Mouse (Mus musculus): ENCODE data around the gene Gdf11.

The Gdf11 gene

GRCm38 (mm10) chr10:128919966-128920365, 28.4 kb upstream of the Gdf11 start:
- no peak for DNase-seq (ENCODE audit: low spot score in 2 of 2)

- DNase-seq (ENCODE audit: low spot score in 2 of 2) = no peak
These were observed 27.7 kb upstream of the Gdf11 start for GRCm38 (mm10) chr10:128919203-128919631.

- DNase-seq (ENCODE audit: low spot score in 2 of 2) = no peak
These were observed 26.7 kb upstream of the Gdf11 start for GRCm38 (mm10) chr10:128918246-128918645.

DNA sequence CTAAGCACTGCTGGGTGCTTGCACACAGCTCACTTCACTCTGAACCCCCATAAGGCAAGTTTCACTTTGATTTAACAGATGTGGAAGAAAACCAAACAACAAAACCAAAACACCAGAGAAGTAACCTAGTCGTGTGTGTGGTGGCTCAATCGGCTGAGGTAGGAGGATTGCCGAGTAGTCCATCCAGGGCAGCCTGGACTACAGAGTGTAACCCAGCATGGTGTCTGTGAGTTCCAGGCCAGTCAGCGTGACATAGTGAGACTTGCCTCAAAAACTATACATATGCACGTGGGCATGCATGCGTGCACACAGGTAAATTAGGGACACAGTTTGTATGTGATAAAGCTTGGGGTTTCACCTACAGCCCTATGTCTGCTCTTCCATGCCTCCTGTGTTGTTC, 25.9 kb upstream of the Gdf11 start:
- DNase-seq (ENCODE audit: low spot score in 2 of 2) = no peak

DNA sequence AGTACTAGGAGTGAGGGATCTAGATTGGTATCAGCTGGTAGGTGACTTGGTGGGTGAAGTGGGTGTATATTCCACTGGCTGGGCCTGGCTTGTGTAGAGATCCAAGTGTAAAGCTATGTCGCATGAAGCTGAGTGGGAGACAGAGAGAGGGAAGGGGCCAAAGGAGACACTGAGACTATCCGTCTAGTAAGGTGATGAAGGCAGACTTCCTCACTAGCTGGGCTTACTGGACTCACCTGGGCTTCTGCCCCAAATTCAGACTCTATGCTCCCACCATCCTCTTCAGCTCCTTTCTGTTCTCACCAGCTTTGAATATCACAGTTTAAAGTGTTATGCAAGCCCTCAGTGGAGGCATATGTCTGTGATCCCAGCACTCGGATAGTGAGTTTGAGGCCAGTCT, 25.1 kb upstream of the Gdf11 start:
- DNase-seq (ENCODE audit: low spot score in 2 of 2) = no peak

DNA sequence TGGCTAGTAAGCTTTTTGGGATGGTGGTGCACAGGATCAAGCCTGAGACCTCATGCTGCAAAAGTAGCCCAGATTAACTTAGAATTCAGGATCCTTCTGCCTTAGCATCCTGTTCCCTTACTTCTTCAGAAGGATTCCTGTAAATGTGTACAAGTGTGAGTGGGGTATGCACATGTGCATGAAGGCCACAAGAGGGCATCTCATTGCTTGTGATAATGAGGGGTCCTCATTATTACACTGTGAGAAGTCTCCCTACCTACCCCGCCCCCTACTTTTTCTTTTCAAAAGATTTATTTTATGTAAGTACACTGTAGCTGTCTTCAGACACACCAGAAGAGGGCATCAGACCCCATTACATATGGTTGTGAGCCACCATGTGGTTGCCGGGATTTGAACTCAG, 24.0 kb upstream of the Gdf11 start:
- no peak for DNase-seq (ENCODE audit: low spot score in 2 of 2)

DNA sequence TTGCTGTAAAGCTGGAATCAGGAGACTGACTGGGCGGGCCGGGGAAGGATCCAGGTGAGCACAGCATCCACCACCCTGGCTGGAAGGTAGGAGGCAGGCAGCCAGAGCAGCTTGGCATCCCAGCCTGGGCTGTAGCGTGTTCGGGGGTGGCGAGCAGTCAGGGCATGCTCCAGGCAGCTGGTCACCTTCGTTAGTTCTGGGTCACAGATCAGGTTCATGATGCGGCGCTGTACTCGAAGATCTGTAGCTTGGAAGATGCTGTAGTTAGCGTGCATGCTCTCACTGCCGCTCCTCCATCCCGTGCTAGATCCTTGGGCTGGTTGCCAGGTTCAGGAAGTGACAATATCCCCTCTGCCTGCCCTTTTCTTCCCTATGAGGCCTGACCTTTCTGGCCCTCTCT, 22.2 kb upstream of the Gdf11 start:
- no peak for DNase-seq (ENCODE audit: low spot score in 2 of 2)

DNA sequence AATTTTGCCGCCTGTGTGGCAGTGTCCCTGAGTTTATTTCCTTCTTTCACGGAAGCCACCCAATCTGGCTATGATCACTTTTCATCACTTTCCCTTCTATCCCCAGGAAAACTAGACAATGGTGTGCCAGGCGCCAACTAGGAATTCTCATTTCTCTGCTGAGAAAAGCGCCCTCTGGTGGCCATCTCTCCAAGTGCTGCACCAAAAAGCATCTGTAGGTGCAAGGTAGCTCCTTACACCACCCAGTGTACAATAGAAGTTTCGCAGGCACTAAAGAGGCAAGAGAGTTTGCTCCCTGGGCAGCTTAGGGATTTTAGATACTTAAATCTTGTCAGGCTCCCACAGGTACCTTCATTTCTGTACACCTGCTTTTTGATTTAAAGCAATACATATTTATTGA, 21.7 kb upstream of the Gdf11 start:
- peak; percentile 56 to 78 for DNase-seq (ENCODE audit: low spot score in 2 of 2)

DNA sequence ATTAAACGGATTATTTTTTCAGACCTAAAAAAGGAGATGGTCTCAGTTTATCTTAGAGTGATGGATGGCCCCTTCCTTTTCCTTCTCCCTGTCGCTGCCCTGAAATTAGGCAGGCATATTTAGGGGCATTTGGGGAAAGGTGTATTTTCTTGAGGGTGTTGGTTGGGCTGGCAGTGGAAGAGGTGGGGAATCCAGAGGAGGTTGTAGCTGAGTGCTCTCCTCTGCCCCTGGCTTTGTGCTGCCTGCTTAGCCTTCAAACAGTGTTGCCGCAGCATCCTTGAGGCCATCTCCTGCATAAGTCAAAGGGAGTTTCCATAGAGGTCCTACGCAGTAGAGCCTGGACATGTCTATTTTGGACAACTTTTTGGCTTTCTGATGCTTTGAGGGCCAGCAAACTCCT, 21.3 kb upstream of the Gdf11 start:
- DNase-seq (ENCODE audit: low spot score in 2 of 2) = no peak

DNA sequence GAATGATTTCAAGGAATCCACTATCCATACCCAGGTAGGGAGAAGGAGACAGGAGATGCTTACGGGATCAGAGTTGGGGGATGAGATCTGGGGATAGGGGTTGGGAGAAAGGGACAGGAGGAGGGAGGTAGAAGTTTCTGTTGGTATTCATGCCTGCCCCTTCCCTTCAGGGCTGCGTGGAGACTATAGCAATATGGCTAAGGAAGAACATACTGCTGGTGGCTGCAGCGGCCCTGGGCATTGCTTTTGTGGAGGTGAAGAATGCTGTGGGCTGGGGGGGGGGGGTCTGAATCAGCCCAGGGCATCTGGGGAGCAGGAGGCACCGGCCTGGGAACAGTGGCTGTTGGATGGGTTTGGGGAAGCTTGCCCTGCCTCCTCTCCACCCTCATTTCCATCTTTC, 20.8 kb upstream of the Gdf11 start:
- DNase-seq (ENCODE audit: low spot score in 2 of 2) = no peak

DNA sequence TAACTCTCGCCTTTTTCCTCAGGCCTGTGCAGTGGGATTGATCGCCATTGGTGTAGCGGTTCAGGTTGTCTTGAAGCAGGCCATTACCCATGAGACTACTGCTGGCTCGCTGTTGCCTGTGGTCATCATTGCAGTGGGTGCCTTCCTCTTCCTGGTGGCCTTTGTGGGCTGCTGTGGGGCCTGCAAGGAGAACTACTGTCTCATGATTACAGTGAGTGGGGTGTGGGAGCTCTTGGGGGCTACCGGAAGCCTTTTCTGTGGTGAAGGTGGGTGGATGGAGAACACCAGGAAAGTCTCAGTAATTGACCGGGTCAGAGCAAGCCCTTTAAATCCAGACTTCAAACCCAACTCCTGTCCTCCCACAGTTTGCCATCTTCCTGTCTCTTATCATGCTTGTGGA, 19.9 kb upstream of the Gdf11 start:
- no peak for DNase-seq (ENCODE audit: low spot score in 2 of 2)

- no peak for DNase-seq (ENCODE audit: low spot score in 2 of 2)
These were observed 18.7 kb upstream of the Gdf11 start for GRCm38 (mm10) chr10:128910066-128910841.

DNA sequence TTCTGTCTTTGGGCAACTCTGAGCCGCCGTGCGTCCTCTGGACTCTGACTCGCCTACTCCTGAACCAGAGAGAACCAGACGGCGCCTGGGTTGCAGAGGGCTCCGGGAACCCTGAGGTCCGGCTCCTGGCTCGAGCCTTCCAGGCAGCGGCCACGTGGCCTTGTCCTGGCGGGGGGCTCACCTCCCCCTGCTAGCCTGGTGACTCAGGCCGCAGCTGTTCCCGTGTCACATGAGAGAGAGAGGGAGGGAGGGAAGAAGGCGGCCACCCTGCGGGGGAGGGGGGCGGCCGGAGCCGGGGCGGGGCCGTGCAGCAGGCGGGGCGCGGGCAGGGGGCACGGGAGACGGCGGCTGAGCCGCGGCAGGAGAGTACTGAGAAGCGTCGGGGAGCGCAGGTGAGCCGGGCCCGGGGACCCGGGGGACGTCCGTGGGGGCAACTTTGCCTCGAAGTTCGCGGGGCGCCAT, 18.1 kb upstream of the Gdf11 start:
- DNase-seq (ENCODE audit: low spot score in 2 of 2) = no peak

DNA sequence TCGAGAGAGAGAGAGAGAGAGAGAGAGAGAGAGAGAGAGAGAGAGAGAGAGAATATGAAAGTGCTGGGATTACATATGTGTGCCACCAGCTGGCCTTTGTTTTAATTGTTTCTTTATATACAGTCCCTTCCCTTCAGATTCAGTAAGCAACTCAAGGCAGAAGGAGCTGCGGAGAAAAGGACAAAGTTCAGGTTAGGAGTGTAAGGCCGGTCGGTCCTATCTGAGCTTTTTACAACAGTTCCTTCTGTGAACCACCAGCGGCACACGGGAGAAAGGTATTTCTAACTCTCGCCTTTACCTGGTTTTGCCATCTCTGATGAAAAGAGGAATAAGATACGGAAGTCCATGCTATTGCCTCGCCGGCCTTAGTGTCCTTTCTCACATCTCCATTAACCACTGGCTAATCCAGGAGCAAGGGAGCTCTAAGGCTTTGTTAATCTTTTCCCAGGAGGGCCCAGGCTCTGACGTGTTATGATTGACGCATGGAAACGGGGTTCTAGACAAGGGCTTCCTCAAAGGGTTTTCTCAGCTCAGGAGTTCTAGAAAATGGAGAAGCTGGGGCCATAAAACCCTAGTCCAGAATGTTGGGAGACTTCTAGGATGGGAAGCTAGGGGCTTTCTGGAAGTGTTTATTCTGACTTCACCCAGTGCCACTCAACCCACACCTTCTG, 17.4 kb upstream of the Gdf11 start:
- DNase-seq (ENCODE audit: low spot score in 2 of 2) = no peak

- no peak for DNase-seq (ENCODE audit: low spot score in 2 of 2)
These were observed 13.3 kb upstream of the Gdf11 start for GRCm38 (mm10) chr10:128904812-128905211.

DNA sequence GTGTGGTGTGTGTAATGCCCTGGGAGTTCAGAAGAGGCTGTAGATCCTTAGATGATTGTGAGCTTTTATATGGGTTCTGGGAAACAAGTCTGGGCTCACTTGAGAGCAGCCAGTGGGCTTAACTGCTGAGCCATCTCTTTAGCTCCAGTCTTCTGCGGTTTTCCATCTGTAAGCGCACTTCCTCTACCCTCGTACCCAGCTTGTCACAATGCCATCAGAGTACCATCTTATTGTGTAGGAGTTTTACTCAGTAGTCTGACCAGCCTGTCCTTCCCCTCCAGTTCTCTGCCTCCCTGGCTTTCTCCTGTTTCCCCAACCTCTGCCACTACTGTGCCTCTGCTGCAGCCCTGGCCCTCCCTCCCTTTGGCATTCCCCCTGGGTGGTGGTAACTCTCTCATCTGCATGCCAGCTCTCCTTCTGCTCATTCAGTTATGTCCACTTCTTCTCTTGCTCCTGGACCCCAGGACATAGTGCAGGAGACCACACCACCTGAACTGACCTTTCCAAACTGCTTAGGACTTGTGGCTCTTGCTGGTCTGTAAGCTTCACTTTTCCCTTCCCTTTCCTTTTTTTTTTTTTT, 11.0 kb upstream of the Gdf11 start:
- DNase-seq (ENCODE audit: low spot score in 2 of 2) = no peak

GRCm38 (mm10) chr10:128901409-128901808, 9.9 kb upstream of the Gdf11 start:
- no peak for DNase-seq (ENCODE audit: low spot score in 2 of 2)

DNA sequence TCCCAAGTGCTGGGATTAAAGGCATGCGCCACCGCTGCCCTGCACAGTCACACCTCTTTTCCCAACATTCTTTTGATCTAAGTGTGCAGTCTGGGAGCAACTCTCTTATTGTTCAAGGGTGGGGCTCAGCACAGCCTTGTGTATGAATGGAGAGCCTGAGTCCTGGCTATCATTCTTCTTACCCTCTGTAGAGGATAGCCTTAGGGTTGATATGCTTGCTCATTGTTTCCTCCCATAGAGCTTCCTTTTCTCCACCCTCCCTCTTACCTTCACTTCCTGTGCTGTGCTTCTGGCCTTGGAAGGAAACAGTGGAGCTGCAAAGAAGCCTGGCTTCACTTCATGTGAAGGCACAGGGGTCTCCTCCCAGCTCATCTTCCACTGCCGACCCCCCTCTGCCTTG, 9.2 kb upstream of the Gdf11 start, which contains the start of gene Cd63:
TSS of gene Cd63 (plus strand) at position 292 of the 400 bp plus-strand sequence.
- no peak for DNase-seq (ENCODE audit: low spot score in 2 of 2)

- DNase-seq (ENCODE audit: low spot score in 2 of 2) = no peak
These were observed 8.4 kb upstream of the Gdf11 start for GRCm38 (mm10) chr10:128899759-128900490.

DNA sequence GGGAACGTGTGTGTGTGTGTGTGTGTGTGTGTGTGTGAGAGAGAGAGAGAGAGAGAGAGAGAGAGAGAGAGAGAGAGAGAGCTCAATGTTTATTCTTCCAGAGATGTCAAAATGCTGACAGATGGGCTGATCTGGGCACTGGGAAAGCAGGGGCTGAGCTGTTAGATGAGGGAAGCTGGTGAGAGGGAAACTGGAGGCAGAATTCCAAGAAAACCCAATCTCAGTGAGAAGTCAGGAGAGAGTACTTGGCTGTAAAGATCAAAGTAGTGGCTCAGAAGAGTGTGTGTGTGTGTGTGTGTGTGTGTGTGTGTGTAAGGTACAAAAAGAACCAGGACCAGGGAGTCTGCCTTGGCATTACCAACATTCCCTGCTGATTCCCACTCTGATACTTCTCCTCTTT, 6.0 kb upstream of the Gdf11 start:
- no peak for DNase-seq (ENCODE audit: low spot score in 2 of 2)

DNA sequence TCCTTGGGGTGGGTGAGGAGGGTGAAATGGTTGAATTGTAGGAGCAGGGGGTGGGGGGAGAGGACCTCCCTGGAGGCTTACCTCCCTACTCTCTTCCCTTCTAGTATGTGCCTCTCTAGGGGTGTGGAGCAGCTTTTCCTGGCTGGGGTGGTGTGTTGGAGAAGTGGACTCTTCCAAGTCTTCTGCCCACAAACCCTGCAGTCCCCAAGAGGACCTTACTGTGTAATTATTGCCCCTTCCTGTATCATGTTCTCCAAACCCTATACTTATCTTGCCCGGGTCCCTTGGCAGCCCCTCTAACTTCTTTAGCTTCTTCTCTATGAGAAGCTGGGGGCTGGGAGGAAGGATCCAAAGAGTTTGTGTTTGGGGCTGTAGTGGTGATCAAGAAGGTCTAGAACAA, 5.3 kb upstream of the Gdf11 start:
- DNase-seq (ENCODE audit: low spot score in 2 of 2) = no peak

Data from spleen, postnatal 14 days (tissue).